Mouse (Mus musculus) thymus, postnatal 36 days (tissue): ENCODE measurements around the gene Gcg.

Experiments
- DNase-seq, 2 experiments: peaks; one replicate each; pipeline ENCODE4 v3.0.0; 2022; ENCODE audit warnings: mixed read lengths in 2 of 2

Gcg gene

DNA sequence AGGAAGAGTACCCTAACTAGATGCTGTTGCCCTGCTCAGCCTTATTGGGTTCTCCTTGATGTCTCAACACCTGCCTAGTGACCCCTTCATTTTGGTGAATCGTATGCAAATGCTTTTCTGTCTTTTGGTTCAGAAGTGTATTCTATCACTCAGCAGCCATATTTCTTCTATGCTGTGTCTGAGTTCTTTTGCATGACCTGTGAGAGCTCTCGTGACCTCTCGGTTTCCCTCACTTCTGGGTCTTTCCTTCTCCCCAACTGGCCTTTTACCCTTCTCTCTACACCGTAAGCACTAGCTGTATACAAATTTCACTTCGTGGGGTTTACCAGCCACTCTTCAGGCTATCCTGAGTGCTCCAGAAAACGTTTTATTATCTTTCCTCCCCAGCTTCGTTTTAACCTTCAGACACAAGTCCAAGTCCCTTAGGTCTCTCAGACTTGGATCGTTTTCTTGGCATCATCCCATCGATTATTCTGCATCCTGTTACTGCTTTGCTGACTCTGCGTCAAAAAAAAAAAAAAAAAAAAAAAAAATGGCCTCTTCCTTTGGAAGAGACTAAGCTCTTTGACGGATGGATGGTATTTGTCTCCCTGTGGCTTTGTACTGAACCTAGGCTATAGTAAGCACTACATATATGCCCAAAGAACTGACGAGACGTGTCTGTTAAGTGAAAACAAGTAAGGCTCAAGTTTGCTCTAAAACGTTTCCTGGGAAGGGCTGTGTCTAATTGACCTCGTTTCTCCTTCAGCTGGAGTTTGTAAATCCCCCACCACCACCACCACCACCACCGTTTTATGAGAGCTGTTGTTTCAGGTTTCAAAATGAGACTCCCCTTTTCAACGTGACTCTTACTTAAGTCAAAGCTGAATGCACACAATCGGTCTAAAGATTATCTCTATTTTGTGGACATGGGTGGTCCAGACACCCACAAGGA, 23.9 kb downstream of the Gcg start:
- DNase-seq: no peak

DNA sequence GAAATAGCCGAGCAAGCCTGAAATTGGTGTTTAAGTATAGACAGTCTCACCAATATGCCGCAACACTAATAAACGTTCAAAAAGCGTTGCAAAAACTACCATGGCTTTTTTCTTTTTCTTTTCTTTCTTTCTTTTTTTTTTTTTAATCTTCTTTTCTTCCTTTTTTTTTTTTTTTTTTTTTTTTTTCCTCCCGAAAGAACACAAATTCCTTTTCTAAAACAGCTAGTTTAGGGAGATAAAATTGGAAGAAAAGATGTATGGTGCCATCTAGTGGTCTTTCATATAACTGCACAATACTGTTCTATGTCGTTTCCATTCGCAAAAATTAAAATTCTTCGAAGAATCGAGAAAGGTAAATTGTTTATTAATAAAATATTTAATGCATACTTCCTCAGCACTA, 25.4 kb downstream of the Gcg start:
- no peak for DNase-seq

DNA sequence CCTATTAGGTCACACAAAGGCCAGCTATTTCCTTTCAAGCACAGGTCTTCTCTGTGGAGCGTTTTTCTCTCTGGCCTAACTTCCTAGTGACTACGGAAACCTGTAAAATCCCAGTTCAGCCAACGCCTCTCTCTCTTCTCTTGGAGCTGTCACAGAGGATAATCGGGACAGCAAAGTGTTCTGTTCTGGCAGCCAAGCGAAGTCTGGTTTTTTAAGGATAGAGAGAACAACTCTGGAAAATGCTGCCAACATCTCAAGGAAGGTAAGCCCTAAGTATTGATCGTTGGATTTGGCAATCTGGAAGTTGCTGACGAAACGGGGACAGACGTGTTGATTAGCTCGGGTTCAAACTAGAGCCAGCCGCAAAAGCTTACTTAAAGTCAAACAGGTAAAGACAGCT, 28.5 kb downstream of the Gcg start:
- DNase-seq: no peak

DNA sequence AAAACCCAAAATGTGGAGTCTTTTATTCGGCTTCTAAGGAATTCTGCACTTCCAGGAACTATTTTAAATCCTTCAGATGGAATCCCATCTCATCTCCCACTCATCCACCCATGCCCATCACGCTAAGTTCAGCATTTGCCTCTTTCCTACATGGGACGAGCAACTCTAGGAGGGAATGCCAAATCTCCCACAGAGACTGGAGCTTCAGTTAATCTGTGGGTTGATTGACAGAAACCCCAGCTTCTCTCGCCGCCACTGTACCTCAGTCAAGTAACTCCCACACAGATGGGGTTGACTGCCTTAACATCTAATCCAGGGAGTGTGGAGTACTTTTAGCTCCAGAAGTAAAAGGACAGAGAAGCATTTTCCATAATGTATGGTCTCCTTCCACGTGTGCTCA, 29.4 kb downstream of the Gcg start:
- no peak for DNase-seq

DNA sequence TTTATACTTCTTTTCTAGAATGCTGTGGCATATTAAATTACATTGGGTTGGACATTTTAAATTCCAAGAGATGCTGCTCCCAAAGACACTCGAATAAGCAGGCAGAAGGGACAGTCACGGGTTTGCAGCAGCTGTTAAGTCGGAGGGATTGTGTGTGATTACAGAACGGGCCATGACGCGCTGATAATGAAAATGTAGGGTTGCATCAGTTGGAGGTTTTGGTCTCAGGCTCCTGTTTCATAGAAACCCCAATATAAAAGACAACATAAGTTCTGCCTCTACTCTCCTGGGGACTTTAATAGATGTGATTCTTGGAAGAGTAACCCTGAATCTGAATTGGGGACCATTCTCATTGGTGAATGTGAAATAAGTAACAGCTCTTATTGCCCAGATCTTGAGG, 33.1 kb downstream of the Gcg start:
- no peak for DNase-seq

DNA sequence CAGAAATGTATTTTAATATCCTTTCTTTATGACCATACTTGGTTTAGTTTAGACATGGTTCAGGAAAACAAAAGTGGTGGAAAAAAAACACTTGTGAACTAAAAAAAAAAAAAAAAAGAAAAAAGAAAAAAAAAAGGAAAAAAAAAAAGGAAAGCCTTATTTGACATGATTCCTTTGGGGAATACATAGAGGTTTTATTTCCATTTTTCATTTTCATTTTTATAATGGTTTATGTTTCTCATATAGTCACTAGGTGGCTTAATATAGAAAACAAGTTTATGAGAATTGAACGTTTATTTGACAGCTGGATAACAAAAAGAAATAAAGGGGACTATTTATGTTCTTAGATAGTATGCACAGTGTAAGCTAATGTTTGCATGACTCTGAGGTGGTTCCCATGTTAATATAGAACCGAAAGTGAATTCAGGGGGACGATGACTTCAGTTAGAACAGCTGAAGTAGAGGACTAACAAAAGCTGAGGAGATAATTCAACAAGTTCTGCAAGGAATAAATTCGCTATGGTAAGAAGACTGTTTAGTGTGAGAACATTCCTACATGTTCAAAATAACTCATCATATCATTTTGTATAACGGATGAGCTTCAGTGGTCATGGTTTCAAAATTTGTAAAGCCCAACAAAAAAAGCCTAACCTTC, 33.6 kb downstream of the Gcg start:
- no peak for DNase-seq

DNA sequence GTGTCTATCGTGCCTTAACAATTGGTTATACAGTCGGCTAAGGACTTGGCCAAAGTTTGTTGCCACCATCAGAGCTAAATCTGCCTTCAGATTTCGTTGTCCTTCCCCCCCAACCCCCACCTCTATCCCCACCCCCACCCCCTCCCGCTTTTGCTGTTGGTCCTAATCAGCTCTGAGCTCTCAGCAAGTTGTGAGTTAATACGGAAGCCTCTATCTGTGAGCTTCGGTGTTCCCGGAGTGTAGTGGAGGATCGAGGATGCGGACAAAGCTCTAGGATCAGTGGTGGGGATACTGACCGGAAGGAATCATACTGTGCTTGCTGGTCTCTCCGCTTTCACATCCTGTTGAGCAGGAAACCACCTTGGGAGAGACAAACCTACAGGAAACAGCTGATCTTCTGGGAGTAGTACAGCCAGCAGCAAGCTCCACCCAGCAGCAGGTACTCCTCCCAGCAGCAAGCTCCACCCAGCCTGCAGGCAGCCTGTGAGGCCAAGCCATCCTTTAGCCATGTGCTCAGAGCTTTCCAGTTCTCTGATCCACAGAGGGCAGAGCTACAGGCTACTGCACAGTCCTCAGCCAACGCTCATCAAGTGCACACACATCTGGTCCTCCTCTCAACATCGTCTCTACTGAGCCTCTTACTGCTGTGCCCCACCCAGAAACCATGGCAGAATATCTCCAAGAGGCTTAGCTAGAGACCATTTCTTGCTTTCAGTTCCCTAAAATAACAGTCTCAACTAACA, 42.5 kb downstream of the Gcg start:
- peak; percentile 63 to 76 for DNase-seq

DNA sequence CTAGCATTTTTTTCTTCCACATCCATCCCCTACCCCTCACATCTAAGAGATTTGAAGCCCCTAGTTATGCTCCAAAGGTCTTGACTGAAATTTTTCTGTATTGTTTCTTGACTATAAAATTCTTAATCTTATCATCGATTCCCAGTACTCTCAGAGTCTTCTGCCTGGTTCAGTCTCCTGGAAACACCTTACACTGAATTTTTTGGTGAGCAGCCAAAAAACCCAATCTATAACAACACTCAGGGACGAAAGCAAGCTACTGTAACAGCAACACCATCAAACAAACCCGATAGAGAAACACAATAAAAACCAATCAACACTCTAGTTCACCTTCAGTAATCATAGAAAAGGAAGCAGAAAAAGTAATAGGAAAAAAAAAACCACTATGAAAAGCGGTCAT, 43.4 kb downstream of the Gcg start:
- DNase-seq: no peak

DNA sequence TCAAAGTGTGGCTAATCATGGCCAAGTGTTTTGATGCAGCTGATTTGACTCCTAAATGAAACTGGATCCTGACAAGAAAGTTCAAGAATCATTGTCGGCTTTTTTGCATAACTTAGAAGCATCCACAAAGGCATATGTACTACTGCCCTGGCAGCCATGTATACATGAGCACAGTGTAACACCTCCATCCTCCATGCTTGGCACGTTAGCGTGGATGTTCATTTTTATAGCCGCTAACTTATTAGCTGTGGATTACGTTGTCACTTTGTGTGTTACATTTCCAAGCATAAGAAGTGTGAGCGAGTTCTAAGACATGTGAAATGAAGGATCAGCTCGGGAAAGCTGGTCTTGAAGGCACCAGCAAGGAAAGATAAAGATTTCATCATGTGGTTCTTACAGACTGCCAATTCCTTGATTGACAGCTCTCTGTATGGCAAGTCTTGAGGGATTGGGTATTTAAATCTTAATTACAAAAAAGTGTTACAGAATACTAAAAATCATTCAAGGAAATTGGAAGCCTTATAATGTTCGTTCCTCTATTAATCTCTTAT, 52.1 kb downstream of the Gcg start:
- DNase-seq: no peak

DNA sequence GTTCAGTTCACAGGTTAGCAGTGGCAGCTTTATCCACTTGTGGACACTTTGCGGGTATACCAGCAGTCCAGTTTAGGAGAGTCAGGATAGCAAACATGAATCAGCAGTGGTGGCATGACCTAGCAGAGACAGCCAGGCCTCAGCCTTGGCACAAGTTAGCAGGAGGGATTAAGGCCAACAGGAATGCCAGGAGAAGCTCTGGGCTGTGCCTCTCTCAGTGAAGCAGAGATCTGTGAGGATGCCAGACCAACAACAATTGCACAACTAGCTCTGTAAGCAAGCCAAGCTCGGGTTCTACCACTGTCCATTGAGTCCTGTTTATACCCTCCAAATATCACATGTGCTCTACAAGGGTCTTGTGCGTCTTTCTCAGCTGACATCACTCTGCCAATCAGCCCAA, 57.5 kb downstream of the Gcg start:
- no peak for DNase-seq
